Mouse (Mus musculus): ENCODE data around the gene Tex11. TPM values are rescaled to one million over a fixed set of nuclear protein-coding genes. Genes with fewer than 3 reads are reported as not detected.
"Not testable (repeated sequence)": the region's sequence is repeated elsewhere in the genome, so short reads cannot be mapped to it uniquely, and the experiment has no call there.

The Tex11 gene
- under 1 TPM in 1 of 2 experiments, not detected in 1; 0.10 TPM for total RNA-seq (2021)

GRCm38 (mm10) chrX:101059541-101059940 lies at the start of gene Tex11:
TSS of gene Tex11 (minus strand) at chrX:101059667.
- no peak for DNase-seq (ENCODE audit: extremely low spot score in 1 of 2, low spot score in 1 of 2)

DNA sequence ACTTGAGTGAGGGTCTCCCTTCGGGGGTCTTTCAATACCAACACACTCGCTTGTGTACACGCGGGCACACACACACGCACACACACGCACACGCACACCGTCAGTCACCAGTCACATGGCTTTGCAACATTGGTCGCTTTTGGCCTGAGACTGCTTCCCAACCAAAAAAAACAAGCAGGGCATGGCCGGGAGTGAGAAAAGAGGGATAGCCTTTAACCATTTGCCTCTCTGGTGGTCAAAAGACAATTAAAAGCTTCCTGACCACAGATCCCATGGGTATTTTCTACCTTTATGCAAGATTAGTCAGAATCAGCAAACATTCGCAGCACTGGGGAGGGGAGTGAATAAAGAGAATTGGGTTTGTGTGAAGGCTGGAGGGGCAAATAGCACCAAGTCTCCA lies 26.5 kb upstream of the Tex11 start, which contains the start of gene Slc7a3:
TSS of gene Slc7a3 (minus strand) at position 101 of the 400 bp plus-strand sequence.
- no peak for DNase-seq (ENCODE audit: extremely low spot score in 1 of 2, low spot score in 1 of 2)

GRCm38 (mm10) chrX:101085211-101085610 lies 25.7 kb upstream of the Tex11 start:
- DNase-seq (ENCODE audit: extremely low spot score in 1 of 2, low spot score in 1 of 2): not testable (repeated sequence)

DNA sequence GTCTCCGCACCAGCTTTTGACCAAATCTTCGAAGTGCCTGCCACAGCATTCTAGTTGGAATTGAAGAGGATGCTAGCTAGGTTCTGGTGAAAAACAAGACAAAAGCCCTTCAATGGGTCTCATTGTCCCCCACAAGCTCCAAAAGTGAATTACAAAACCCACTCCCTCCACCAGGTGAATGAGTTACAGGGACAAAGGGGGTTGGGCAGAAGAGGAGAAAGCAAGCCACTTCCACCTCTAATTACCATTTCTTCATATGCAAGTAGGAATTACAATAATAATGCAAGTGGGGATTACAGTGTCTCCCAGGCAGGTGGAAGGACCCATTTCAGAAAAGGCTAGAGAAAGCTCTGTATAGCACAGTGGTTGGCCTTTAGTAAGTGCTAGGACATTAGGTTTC lies 24.7 kb upstream of the Tex11 start:
- DNase-seq (ENCODE audit: extremely low spot score in 1 of 2, low spot score in 1 of 2): no peak

GRCm38 (mm10) chrX:101065245-101065644 lies 5.8 kb upstream of the Tex11 start:
- DNase-seq (ENCODE audit: extremely low spot score in 1 of 2, low spot score in 1 of 2): no peak

DNA sequence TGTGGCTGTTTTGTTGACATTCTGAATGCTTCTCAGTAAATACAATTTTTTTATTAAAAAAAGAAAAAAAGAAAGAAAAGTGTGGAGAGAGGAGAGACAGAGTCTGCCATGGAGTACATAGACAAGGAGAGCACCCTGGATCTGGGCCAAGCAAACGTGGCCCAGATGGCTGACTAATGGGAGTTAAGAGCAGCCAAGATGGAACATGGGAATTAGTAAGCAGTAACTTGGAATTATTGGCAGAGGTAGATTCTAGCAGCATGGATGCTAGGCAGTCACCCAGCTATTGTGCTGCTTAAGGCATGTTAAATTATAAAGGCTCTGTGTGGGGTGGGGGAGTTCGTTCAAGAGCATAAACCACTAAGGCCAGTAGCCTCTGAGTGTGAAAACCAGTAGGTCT lies 4.0 kb upstream of the Tex11 start:
- peak in 1 of 2 experiments; percentile 11 for DNase-seq (ENCODE audit: extremely low spot score in 1 of 2, low spot score in 1 of 2)

GRCm38 (mm10) chrX:100943640-100944039 lies 115.8 kb downstream of the Tex11 start:
- no peak for DNase-seq (ENCODE audit: extremely low spot score in 1 of 2, low spot score in 1 of 2)

- DNase-seq (ENCODE audit: extremely low spot score in 1 of 2, low spot score in 1 of 2): no peak
Measured at GRCm38 (mm10) chrX:100839211-100839610, 220.3 kb downstream of the Tex11 start.

DNA sequence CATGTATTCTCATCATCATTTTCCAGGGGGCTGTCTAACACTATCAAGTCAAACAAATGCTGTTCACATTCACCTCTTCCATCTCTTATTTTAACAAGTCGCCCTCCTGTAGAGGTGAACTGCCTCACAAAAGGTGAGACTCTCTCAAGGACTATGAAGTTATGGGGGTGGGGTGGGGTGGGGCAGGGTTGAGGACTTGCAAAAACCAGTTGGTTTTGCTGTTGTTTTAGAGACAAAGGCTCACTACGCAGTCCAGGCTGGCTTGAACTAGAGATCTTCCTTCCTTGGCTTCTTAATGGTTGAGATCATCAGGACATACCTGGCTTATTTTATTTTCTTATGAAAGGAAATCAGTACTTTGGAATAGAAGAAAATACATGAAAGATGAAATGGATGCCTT lies 226.7 kb downstream of the Tex11 start:
- DNase-seq (ENCODE audit: extremely low spot score in 1 of 2, low spot score in 1 of 2): no peak

DNA sequence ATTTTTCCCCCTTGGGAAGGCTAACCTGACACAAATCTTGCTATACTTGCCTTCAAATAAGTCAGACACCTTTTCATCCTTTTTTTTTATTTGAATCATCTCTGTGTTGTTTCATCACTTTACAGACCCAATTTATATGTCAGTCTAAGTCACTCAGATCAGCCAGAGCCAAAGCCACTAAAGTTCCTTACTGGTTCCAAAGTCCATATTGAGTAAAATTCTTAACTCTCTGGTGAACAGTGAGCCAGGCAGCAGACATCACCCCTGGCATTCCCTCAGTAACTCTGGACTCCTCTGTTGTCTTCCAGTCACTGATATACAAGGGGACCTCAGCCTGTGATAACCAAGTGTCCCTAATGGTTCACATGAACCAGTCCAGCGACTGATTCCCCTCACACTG lies 233.9 kb downstream of the Tex11 start:
- DNase-seq (ENCODE audit: extremely low spot score in 1 of 2, low spot score in 1 of 2): no peak

DNA sequence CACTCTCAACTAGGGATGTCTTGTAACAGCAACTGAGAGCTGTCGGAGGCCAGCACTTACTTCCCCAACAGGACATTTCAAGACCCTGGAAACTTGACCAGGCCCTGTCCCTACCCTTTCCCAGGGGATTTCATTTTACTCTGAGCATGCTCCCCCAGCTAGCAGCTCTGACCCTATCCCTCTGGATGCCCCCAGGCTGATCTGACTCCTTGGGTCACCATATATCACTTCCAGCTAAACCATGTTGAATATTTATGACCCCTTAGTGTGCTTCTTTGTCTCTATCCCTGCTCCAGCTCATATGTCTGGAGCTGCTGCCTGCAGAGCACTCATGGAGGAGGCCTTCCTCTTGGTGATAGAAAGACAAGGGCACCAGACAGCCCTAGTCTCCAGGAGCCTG lies 238.3 kb downstream of the Tex11 start:
- DNase-seq (ENCODE audit: extremely low spot score in 1 of 2, low spot score in 1 of 2): no peak

GRCm38 (mm10) chrX:100818681-100819080 lies 240.8 kb downstream of the Tex11 start:
- DNase-seq (ENCODE audit: extremely low spot score in 1 of 2, low spot score in 1 of 2): no peak

DNA sequence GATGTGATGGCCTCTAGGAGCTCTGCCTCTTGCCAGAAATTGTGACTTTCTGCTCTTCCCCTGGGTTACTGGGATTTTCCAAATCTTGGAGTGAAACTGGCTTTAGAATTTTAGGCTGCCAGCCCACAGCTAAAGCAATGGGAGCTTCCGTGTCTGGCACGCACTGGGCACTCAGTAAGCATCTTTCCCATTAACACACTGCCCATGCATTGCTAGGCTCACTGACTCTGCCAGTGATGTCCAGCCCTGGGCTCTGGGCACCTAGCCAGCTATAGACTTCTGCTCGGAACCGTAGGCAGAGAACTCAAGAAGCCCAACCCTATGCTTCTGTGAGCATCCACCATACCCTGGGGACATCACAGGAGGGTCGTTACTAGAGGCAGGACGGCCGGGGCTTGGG lies 243.7 kb downstream of the Tex11 start:
- no peak for DNase-seq (ENCODE audit: extremely low spot score in 1 of 2, low spot score in 1 of 2)

- DNase-seq (ENCODE audit: extremely low spot score in 1 of 2, low spot score in 1 of 2): no peak
Measured at GRCm38 (mm10) chrX:100814139-100814538, 245.3 kb downstream of the Tex11 start.

DNA sequence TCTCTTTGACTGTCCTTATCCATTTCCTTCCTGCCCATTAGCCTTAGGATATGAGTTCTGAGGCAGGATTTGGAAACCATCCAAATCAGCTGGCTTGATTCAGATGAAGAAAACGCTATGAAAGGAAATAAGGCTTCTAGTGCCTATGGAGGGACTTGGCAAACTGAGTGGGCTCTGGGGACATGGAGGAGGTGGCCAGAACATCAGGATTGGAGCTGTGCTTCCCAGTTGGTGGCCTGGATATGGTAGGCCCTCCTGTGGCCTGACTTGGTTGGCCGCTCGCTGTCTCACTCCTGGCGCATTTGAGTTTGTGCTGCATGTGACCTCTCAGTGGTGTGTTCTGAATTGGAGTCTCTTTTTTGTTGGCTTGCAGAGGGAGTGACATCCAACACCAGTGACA lies 248.3 kb downstream of the Tex11 start:
- DNase-seq (ENCODE audit: extremely low spot score in 1 of 2, low spot score in 1 of 2): no peak

DNA sequence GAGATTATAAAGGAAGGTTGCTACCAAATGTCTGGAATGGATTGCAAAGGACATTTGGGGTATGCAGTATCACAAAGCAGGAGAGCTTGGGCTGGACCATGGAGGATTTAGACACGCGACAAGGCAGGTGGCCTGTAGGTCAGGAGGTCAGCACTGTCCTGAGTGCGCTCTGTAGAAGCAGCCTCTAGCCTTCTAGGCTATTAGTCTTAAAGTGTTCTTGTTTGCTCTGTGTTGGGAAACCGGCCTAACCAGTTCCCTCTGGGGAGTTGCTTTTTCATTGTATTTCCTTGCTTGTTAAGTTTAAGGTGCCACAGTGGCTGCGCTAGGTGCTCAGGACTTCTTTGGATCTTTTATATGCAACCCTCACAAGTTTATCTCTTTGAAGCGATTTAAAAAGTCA lies 257.4 kb downstream of the Tex11 start:
- DNase-seq (ENCODE audit: extremely low spot score in 1 of 2, low spot score in 1 of 2): no peak

DNA sequence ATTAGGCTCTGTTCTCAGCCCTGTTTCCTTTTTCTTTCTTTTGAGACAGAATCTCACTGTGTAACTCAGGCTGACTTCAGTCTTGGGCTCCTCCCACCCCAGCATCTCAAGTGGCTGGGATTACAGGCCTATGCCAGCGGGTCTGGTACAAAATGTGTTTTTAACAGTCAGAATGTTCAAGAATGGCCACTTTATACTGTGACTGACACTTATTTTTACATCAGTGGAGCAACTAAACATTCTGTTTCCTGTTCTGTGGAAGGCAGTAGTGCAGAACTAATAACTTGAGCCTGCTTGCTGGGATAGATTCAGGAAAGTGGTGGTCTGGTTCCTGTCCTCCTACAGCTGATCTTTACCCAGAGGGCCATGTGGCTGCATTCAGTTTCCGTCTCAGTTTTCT lies 258.8 kb downstream of the Tex11 start:
- DNase-seq (ENCODE audit: extremely low spot score in 1 of 2, low spot score in 1 of 2): no peak

- no peak for DNase-seq (ENCODE audit: extremely low spot score in 1 of 2, low spot score in 1 of 2)
Measured at GRCm38 (mm10) chrX:100797851-100798527, 261.5 kb downstream of the Tex11 start.

DNA sequence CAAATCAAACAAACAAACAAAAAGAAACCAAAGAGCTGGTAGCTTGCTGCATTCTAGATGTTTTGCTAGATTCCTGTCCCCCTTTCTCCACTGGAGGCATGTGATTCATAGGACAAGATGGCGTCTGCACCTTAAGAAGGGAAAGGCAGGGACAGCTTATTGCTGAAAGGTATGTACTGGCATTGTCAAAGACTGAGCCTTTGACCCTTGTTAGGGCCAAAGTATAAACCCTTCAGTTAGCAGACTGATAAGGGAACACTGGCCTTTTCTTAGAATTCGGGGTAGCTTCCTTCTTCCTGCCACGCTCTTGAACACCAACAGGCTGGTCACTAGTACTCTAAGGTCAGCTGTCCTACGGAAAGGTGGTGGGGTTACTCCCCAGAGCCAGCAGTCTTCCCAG lies 262.1 kb downstream of the Tex11 start:
- no peak for DNase-seq (ENCODE audit: extremely low spot score in 1 of 2, low spot score in 1 of 2)

DNA sequence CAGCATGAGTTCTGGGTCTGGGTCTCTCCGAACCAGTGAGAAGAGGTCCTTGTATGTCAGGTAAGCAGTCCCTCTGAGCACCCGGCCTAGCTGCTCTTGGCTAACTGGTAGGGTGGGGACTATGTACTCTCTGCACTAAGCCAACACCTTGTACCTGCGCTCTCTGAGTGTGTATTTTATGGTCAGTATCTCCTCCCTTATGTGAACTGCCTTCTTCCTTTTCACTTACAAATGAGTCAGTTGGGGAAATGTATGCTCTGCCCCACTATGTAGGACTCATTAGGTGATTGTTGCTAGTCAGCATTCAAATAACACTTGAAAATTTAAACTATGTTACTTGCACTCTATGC lies 262.8 kb downstream of the Tex11 start:
- DNase-seq (ENCODE audit: extremely low spot score in 1 of 2, low spot score in 1 of 2): no peak

- DNase-seq (ENCODE audit: extremely low spot score in 1 of 2, low spot score in 1 of 2): no peak
Measured at GRCm38 (mm10) chrX:100796041-100796740, 263.3 kb downstream of the Tex11 start.

GRCm38 (mm10) chrX:100789322-100789721 lies 270.1 kb downstream of the Tex11 start:
- no peak for DNase-seq (ENCODE audit: extremely low spot score in 1 of 2, low spot score in 1 of 2)
